9 mouse cellular contexts compared by ENCODE assay signal in the genomic region with DNA sequence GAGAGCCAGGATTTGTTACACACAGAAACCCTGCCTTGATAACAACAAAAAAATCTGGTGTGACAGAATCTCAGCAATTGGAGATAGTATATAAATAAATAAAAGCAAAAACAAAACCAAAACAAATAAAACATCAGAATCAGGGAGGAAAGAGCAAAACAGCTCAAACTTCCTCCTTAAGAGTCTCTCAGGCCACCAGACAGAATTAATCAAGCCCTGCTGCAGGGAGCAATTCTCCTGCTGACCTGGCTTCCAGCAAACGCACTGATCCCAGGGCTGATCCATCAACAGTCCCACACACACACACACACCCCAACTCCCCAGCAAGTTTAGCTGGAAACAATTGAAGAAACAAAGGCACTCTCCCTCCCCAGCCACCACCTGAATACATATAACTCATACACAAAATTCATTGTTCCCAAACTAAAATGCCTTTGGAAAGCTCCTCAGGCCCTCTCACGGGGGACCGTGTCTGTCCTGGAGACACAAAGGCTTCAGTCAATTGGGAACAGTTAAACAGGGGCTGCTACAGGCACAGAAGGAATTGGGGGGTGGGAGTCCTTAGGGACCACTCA. TPM values are rescaled to one million over a fixed set of nuclear protein-coding genes. Genes with fewer than 3 reads are reported as not detected.
A peak's percentile ranks its signal among the peaks of the same experiment; 100 is the strongest.
DNase-seq lines count a peak whose midpoint lies in the region; ATAC-seq and TF ChIP-seq lines count a peak whose summit lies in the region.
"Had no signal": no experiment of that assay in that cellular context is flagged by ENCODE, and none has a peak within 500 bp of the region (broad histone marks: within the 10 kb centered on the region; RNA-seq: fewer than 3 reads in every experiment).

No protein-coding gene starts in this region.

- 24% methylated on average over 3 of the region's 3 CpGs for WGBS in hindbrain, embryonic 10.5 days
- 8% methylated on average over 3 of the region's 3 CpGs for WGBS in hindbrain, postnatal 0 days
- 16% methylated on average over 3 of the region's 3 CpGs for WGBS in midbrain, embryonic 12.5 days

- no peak for TF ChIP-seq CTCF in hindbrain, postnatal 0 days (IDR thresholded peaks at IDR 0.05; ENCODE audit: low read depth)
- TF ChIP-seq CTCF in left cerebral cortex, adult 2 months (IDR thresholded peaks at IDR 0.05): no peak

- H3K9ac ChIP-seq in hindbrain, postnatal 0 days (replicated peaks; ENCODE audit: low read length): no peak overlapping the region
- H3K9ac ChIP-seq in midbrain, embryonic 12.5 days (replicated peaks): peak overlapping the region; percentile 43

- H3K27ac ChIP-seq in hindbrain, embryonic 10.5 days: peak overlapping the region; percentile 100
- no peak overlapping the region for H3K27ac ChIP-seq in hindbrain, postnatal 0 days
- H3K27ac ChIP-seq in midbrain, embryonic 12.5 days (replicated peaks): peak overlapping the region; percentile 66
- no peak overlapping the region for H3K27ac ChIP-seq in left cerebral cortex, adult 2 months

- no peaks in the 10 kb centered on the region for H3K27me3 ChIP-seq in hindbrain, embryonic 10.5 days (ENCODE audit: insufficient read depth, poor library complexity, severe bottlenecking)
- no peaks in the 10 kb centered on the region for H3K27me3 ChIP-seq in hindbrain, postnatal 0 days (ENCODE audit: insufficient read depth, low read length)
- no peaks in the 10 kb centered on the region for H3K27me3 ChIP-seq in midbrain, embryonic 12.5 days

- H3K4me2 ChIP-seq in hindbrain, postnatal 0 days (ENCODE audit: low read depth, low read length): no peak overlapping the region
- peak overlapping the region; percentile 77 for H3K4me2 ChIP-seq in midbrain, embryonic 12.5 days (replicated peaks)

- H3K36me3 ChIP-seq in hindbrain, embryonic 10.5 days: peaks cover 21% of the 10 kb centered on the region
- no peaks in the 10 kb centered on the region for H3K36me3 ChIP-seq in hindbrain, postnatal 0 days (ENCODE audit: insufficient read depth, low read length)
- H3K36me3 ChIP-seq in midbrain, embryonic 12.5 days: no peaks in the 10 kb centered on the region

- DNase-seq in hindbrain, embryonic 10.5 days (ENCODE audit: low spot score): peak; percentile 28
- DNase-seq in hindbrain, postnatal 0 days (ENCODE audit: low spot score): no peak
- peak; percentile 22 for DNase-seq in brain, adult 2 months (ENCODE audit: low read depth, low spot score)
- DNase-seq in forelimb bud, embryonic 11.5 days (ENCODE audit: low read depth, low spot score): peak; percentile 41
- no peak for DNase-seq in thymus, postnatal 36 days
- DNase-seq in left cerebral cortex, adult 2 months (ENCODE audit: extremely low spot score in 1 of 2, low spot score in 2 of 2): no peak

- no peaks in the 10 kb centered on the region for H3K9me3 ChIP-seq in hindbrain, embryonic 10.5 days
- H3K9me3 ChIP-seq in hindbrain, postnatal 0 days (ENCODE audit: low read length): no peaks in the 10 kb centered on the region
- H3K9me3 ChIP-seq in midbrain, embryonic 12.5 days: no peaks in the 10 kb centered on the region

- no peak for ATAC-seq in hindbrain, postnatal 0 days
- no peak for ATAC-seq in midbrain, embryonic 12.5 days (ENCODE audit: low FRiP score, low read depth)
- ATAC-seq in frontal cortex, adult (ENCODE audit: low TSS enrichment): no peak

- H3K4me3 ChIP-seq in hindbrain, embryonic 10.5 days: peak overlapping the region; percentile 99
- H3K4me3 ChIP-seq in hindbrain, postnatal 0 days (ENCODE audit: low read length): no peak overlapping the region
- H3K4me3 ChIP-seq in midbrain, embryonic 12.5 days: 0 out of 2 replicates have a peak overlapping the region, but pooled peaks have one; percentile 4
- no peak overlapping the region for H3K4me3 ChIP-seq in left cerebral cortex, adult 2 months

- intact Hi-C loops in left cerebral cortex, adult 2 months (cut with DNase I): loop anchor here (10.0 kb wide), 1 partner anchor 971 kb away; no protein-coding TSS in a partner anchor

- H3K4me1 ChIP-seq in hindbrain, embryonic 10.5 days (replicated peaks): peaks cover 43% of the 10 kb centered on the region
- H3K4me1 ChIP-seq in hindbrain, postnatal 0 days (ENCODE audit: insufficient read depth, low read length): peaks cover 19% of the 10 kb centered on the region
- H3K4me1 ChIP-seq in midbrain, embryonic 12.5 days: peaks cover 34% of the 10 kb centered on the region

RNA-seq across cellular contexts. Expression of gene Bicra, which starts 3.8 kb away (rescaled TPM):
- 7.7 and 10.7 TPM in 2 replicates for polyA plus RNA-seq in hindbrain, embryonic 10.5 days (2016; fragmentation: Nextera tagmentation; extraction: Ambion mirVana)
- 6.2 and 8.5 TPM in 2 replicates for total RNA-seq in hindbrain, postnatal 0 days (2014; rRNA removed)
- 3.4 and 3.8 TPM in 2 replicates for polyA plus RNA-seq in hindbrain, postnatal 0 days (2015; fragmentation: Nextera tagmentation; extraction: Ambion mirVana)
- 10.0 and 10.3 TPM in 2 replicates for polyA plus RNA-seq in midbrain, embryonic 12.5 days (2016; fragmentation: Nextera tagmentation; extraction: Ambion mirVana)
- total RNA-seq in left cerebral cortex, adult 2 months (2021): 10 to 100 TPM; 14.5 to 15.4 TPM

RNA-seq across cellular contexts. Expression of gene Zfp541, which starts 17.7 kb away (rescaled TPM):
- polyA plus RNA-seq in hindbrain, embryonic 10.5 days (2016; fragmentation: Nextera tagmentation; extraction: Ambion mirVana): 0.04 TPM in 1 of 2 replicates, not detected in the other
- total RNA-seq in hindbrain, postnatal 0 days (2014; rRNA removed): 0.31 and 0.72 TPM in 2 replicates
- polyA plus RNA-seq in hindbrain, postnatal 0 days (2015; fragmentation: Nextera tagmentation; extraction: Ambion mirVana): 0.15 and 0.24 TPM in 2 replicates
- not detected in 2 replicates for polyA plus RNA-seq in midbrain, embryonic 12.5 days (2016; fragmentation: Nextera tagmentation; extraction: Ambion mirVana)
- total RNA-seq in left cerebral cortex, adult 2 months (2021): under 1 TPM; 0.77 to 0.97 TPM
- total RNA-seq: megakaryocyte-erythroid progenitor cell, adult 5-6 weeks had no signal

RNA-seq across cellular contexts. Expression of gene Napa, which starts 54.3 kb away (rescaled TPM):
- polyA plus RNA-seq in hindbrain, embryonic 10.5 days (2016; fragmentation: Nextera tagmentation; extraction: Ambion mirVana): 193 and 221 TPM in 2 replicates
- 413 and 441 TPM in 2 replicates for total RNA-seq in hindbrain, postnatal 0 days (2014; rRNA removed)
- 253 and 256 TPM in 2 replicates for polyA plus RNA-seq in hindbrain, postnatal 0 days (2015; fragmentation: Nextera tagmentation; extraction: Ambion mirVana)
- polyA plus RNA-seq in midbrain, embryonic 12.5 days (2016; fragmentation: Nextera tagmentation; extraction: Ambion mirVana): 167 and 196 TPM in 2 replicates
- total RNA-seq in left cerebral cortex, adult 2 months (2021): 100 to 1,000 TPM; 269 to 280 TPM

Comparison
In these comparisons a context has a peak if more than half of its experiments do, and no peak if none do; other contexts are left out.
1. DNase-seq: peak in hindbrain, embryonic 10.5 days (single experiment), brain, adult 2 months (single experiment) and forelimb bud, embryonic 11.5 days (single experiment); none in hindbrain, postnatal 0 days (single experiment), thymus, postnatal 36 days (0 of 2) and left cerebral cortex, adult 2 months (0 of 2).
2. H3K27ac ChIP-seq: peak in hindbrain, embryonic 10.5 days (single experiment) and midbrain, embryonic 12.5 days (single experiment); none in hindbrain, postnatal 0 days (single experiment) and left cerebral cortex, adult 2 months (single experiment).
3. H3K4me3 ChIP-seq: peak in hindbrain, embryonic 10.5 days (single experiment) and midbrain, embryonic 12.5 days (single experiment); none in hindbrain, postnatal 0 days (single experiment) and left cerebral cortex, adult 2 months (single experiment).